Comparison of ENCODE assay signal across 26 mouse cellular contexts in genomic region chrX:71296005-71296404, GRCm38 (mm10).
DNase-seq lines count a peak whose midpoint lies in the region; ATAC-seq lines count a peak whose summit lies in the region.
"Had no signal": no experiment of that assay in that cellular context is flagged by ENCODE, and none has a peak within 500 bp of the region (broad histone marks: within the 10 kb centered on the region; RNA-seq: fewer than 3 reads in every experiment).

No protein-coding gene starts in this region.

- no peaks in the 10 kb centered on the region for H3K4me1 ChIP-seq in kidney, embryonic 15.5 days
- H3K4me1 ChIP-seq: embryonic facial prominence, embryonic 10.5 days; embryonic facial prominence, embryonic 13.5 days; forebrain, embryonic 12.5 days; forebrain, embryonic 15.5 days; hindbrain, embryonic 12.5 days; hindbrain, embryonic 15.5 days; intestine, embryonic 15.5 days had no signal

- H3K4me3 ChIP-seq in kidney, embryonic 15.5 days (replicated peaks), result no peak overlapping the region
- H3K4me3 ChIP-seq: embryonic facial prominence, embryonic 10.5 days; embryonic facial prominence, embryonic 13.5 days; erythroblast, embryonic 14.5 days; forebrain, embryonic 12.5 days; forebrain, embryonic 15.5 days; hindbrain, embryonic 12.5 days; hindbrain, embryonic 15.5 days; intestine, embryonic 15.5 days had no signal

- H3K27me3 ChIP-seq in kidney, embryonic 15.5 days, result 0 out of 2 replicates have a peak, but pooled peaks cover 10% of the 10 kb centered on the region
- H3K27me3 ChIP-seq: forebrain, embryonic 12.5 days; forebrain, embryonic 15.5 days; hindbrain, embryonic 12.5 days; hindbrain, embryonic 15.5 days; intestine, embryonic 15.5 days had no signal

- DNase-seq in A20 (ENCODE audit: low read depth, low spot score), result peak; percentile 37
- DNase-seq in spleen, postnatal 4 days (ENCODE audit: low spot score in 2 of 2), result no peak
- no peak for DNase-seq in kidney, postnatal 4 days
- DNase-seq: adrenal gland, adult 8-10 months; adrenal gland, postnatal 25 days; B cell, adult 2 months; cerebellum, adult 11-12 months; cerebellum, adult 8-10 months; cerebellum, postnatal 10 days; cerebellum, postnatal 36 days; embryo, embryonic 11 days; gastrocnemius, postnatal 10 days; gastrocnemius, postnatal 36 days; heart, adult 11 months had no signal

- H3K4me2 ChIP-seq in kidney, embryonic 15.5 days, result no peak overlapping the region
- H3K4me2 ChIP-seq: embryonic facial prominence, embryonic 13.5 days; forebrain, embryonic 12.5 days; forebrain, embryonic 15.5 days; heart, embryonic 11.5 days; hindbrain, embryonic 12.5 days; hindbrain, embryonic 15.5 days; intestine, embryonic 15.5 days had no signal

- no peak overlapping the region for H3K9ac ChIP-seq in kidney, embryonic 15.5 days
- H3K9ac ChIP-seq: embryonic facial prominence, embryonic 13.5 days; forebrain, embryonic 12.5 days; forebrain, embryonic 15.5 days; hindbrain, embryonic 12.5 days; hindbrain, embryonic 15.5 days; intestine, embryonic 15.5 days had no signal

- H3K36me3 ChIP-seq in kidney, embryonic 15.5 days, result no peaks in the 10 kb centered on the region
- H3K36me3 ChIP-seq: embryonic facial prominence, embryonic 10.5 days; embryonic facial prominence, embryonic 13.5 days; forebrain, embryonic 12.5 days; forebrain, embryonic 15.5 days; hindbrain, embryonic 12.5 days; hindbrain, embryonic 15.5 days; intestine, embryonic 15.5 days had no signal

- WGBS in kidney, embryonic 15.5 days, result 90% methylated on average over 2 of the region's 2 CpGs

- ATAC-seq in CD4-positive, CD25-positive, alpha-beta regulatory T cell, adult 4 months, result peak; percentile 41
- peak; percentile 46 for ATAC-seq in granulocyte monocyte progenitor cell, adult 5-6 weeks (replicated peaks; ENCODE audit: poor library complexity, severe bottlenecking)
- ATAC-seq in kidney, embryonic 15.5 days (replicated peaks; ENCODE audit: low FRiP score), result no peak
- ATAC-seq: forebrain, embryonic 15.5 days; intestine, embryonic 15.5 days had no signal

- H3K9me3 ChIP-seq in kidney, embryonic 15.5 days (replicated peaks), result no peaks in the 10 kb centered on the region
- H3K9me3 ChIP-seq: embryonic facial prominence, embryonic 10.5 days; embryonic facial prominence, embryonic 13.5 days; forebrain, embryonic 12.5 days; forebrain, embryonic 15.5 days; hindbrain, embryonic 12.5 days; hindbrain, embryonic 15.5 days; intestine, embryonic 15.5 days had no signal

- H3K27ac ChIP-seq in kidney, embryonic 15.5 days, result no peak overlapping the region
- H3K27ac ChIP-seq: embryonic facial prominence, embryonic 10.5 days; embryonic facial prominence, embryonic 13.5 days; forebrain, embryonic 12.5 days; forebrain, embryonic 15.5 days; hindbrain, embryonic 12.5 days; hindbrain, embryonic 15.5 days; intestine, embryonic 15.5 days had no signal
